Mouse (Mus musculus) small intestine, adult 2 months (tissue): ENCODE measurements at regions not wholly inside any gene's neighbourhood (a gene's known extent, or its start where the extent isn't known, plus 50 kb on each side); places are given as distances from the start of the nearest gene placed in this dataset.

Source experiments
- CTCF ChIP-seq: fragments of 200-500 bp; IDR thresholded peaks from 2 replicates; pipeline ENCODE4 v1.5.1; 2012; ENCODE audit warnings: low read depth, mild to moderate bottlenecking, control low read depth, inconsistent platforms, low read length, moderate library complexity, mixed read lengths; ENCODE audit not compliant: insufficient replicate concordance, insufficient read length; ENCODE audit errors: extremely low read depth
- POLR2A ChIP-seq: fragments of 200-500 bp; IDR thresholded peaks from 2 replicates; pipeline ENCODE4 v1.6.1; 2012; ENCODE audit warnings: low read depth, mild to moderate bottlenecking, control low read depth, inconsistent platforms, low read length, moderate library complexity

DNA sequence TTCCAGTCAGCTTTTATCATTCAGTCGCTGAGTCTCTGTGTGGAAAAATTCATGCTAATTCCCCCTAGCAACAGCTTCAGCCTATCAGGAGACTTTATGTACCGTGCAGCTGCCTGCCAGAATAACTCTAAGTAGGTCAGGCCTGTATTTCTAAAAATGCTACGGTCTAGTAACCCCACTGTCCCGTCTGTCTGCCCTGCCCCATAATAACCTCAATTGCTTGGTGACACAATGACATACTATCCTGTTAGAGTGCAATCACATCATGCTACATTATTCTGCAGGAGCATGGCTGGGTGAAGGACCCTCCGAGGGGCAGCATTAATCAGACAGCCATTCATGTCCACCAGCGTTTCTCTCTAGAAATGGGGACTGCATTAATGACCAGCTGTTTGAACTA lies 158.9 kb downstream of the Gm11361 start:
- no peak for TF ChIP-seq POLR2A
- TF ChIP-seq CTCF: no peak
